Mouse (Mus musculus) E14TG2a.4 (cell line): Measurements from ENCODE around the gene Ace.

Experiments
- CTCF ChIP-seq: conservative IDR thresholded peaks from 2 replicates; pipeline ENCODE4 v1.5.1; 2014; ENCODE audit warnings: low read length
- NANOG ChIP-seq: IDR thresholded peaks from 2 replicates; pipeline ENCODE4 v1.6.1; 2014; ENCODE audit warnings: borderline replicate concordance, low read length, mixed read lengths
- POU5F1 ChIP-seq: IDR thresholded peaks from 2 replicates; pipeline ENCODE4 v1.6.1; 2014; ENCODE audit warnings: low read length, borderline replicate concordance

DNA sequence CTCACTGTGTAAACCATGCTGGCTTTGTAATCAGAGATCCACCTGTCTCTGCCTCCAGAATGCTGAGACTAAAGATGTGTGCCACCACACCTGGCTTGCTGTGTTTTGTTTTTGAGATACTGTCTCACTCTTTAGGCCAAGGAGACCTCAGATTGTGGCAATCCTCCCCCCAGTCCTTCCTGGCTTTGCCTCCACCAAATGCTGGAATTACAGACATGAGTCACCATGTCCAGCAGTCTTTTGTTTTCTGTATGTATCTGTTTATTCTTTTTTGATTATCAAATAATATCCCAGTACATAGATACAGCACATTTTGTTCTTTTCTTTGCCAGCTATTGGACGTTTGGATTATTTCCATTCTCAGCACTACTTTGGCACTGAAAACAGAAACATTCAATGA lies 9.2 kb upstream of the Ace start:
- TF ChIP-seq CTCF (no peak), POU5F1 (no peak), NANOG (no peak)
